Mouse (Mus musculus) lung, embryonic 15.5 days (tissue): ENCODE data around the gene Rassf1. TPM values are rescaled to one million over a fixed set of nuclear protein-coding genes. Genes with fewer than 3 reads are reported as not detected.

ENCODE experiments used
- ATAC-seq: fragments of 200-750 bp; cut with Nextera tagmentation; 2 replicates; pipeline ENCODE4 v1.8.0; 2017; ENCODE audit warnings: moderate number of reproducible peaks, borderline replicate concordance; ENCODE audit not compliant: low FRiP score, low TSS enrichment; ENCODE audit errors: extremely low read depth
- H3K27ac ChIP-seq: fragments of 300-500 bp; sonication (generic); 2 replicates; pipeline ENCODE4 v1.5.1; 2015; ENCODE audit warnings: moderate library complexity, mild to moderate bottlenecking, inconsistent platforms
- H3K27me3 ChIP-seq: fragments of 300-500 bp; sonication (generic); 2 replicates; pipeline ENCODE4 v1.6.1; 2015; ENCODE audit warnings: inconsistent platforms
- H3K36me3 ChIP-seq: fragments of 300-500 bp; sonication (generic); 2 replicates; pipeline ENCODE4 v1.6.1; 2015; ENCODE audit warnings: inconsistent platforms
- H3K4me1 ChIP-seq: fragments of 300-500 bp; sonication (generic); 2 replicates; pipeline ENCODE4 v1.6.1; 2015; ENCODE audit warnings: inconsistent platforms
- H3K4me2 ChIP-seq: fragments of 300-500 bp; sonication (generic); 2 replicates; pipeline ENCODE4 v1.6.1; 2015; ENCODE audit warnings: inconsistent platforms, mild to moderate bottlenecking, moderate library complexity
- H3K4me3 ChIP-seq: fragments of 300-500 bp; sonication (generic); 2 replicates; pipeline ENCODE4 v1.5.1; 2015; ENCODE audit warnings: mild to moderate bottlenecking, inconsistent platforms
- H3K9ac ChIP-seq: fragments of 300-500 bp; sonication (generic); 2 replicates; pipeline ENCODE4 v1.6.1; 2015; ENCODE audit warnings: inconsistent platforms
- H3K9me3 ChIP-seq: fragments of 300-500 bp; sonication (generic); 2 replicates; pipeline ENCODE4 v1.6.1; 2016; ENCODE audit warnings: inconsistent platforms
- WGBS: fragments of 180-500 bp; shearing (Covaris S2); methylation state at CpG from one replicate; pipeline ENCODE4 v1.1.7; 2015; 5-methylcytosine and 5-hydroxymethylcytosine counted together
- polyA plus RNA-seq: library from polyadenylated mRNA; unstranded; fragments of >200 nt; fragmentation: Nextera tagmentation; extraction: Ambion mirVana; gene quantifications from 2 replicates; pipeline ENCODE4 v1.2.1, GENCODE M21; 2015

The Rassf1 gene
- polyA plus RNA-seq, 1 experiment from 2014 or later: 64.1 TPM

DNA sequence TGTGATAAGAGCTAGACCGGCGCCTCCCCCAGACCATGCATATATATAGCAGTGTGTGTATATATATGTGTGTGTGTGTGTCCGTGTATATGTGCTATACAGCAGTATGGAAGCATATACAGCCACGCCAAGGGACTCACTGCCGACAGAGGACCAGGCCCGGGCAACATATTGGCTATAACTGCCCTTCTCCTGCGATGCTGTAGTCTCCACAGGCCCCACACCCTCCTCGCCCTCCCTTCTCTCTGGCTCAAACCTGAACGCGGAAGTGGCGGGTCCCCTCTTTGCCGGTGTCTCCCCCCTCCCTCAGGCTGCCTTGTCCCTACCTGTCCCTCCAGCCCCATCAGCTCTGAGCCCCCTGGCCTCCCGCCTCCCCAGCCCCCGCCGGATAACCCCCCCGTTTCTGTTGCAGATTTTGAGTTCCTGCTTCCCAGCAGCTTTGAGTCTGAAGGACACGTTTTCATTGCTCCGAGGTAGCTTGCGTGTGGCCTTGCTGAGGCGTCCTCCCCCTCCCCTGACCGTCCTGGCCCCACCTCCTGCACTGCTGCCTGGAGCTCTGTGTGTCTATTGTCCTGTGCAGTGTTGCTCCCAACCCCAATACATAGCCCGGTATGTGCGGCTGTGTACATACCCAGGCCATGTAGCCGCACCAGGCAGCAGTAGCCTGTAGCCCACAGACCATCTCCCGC lies 29.5 kb upstream of the Rassf1 start:
- no peak overlapping the region; the same call in 1 of the 2 replicates for H3K27ac ChIP-seq

DNA sequence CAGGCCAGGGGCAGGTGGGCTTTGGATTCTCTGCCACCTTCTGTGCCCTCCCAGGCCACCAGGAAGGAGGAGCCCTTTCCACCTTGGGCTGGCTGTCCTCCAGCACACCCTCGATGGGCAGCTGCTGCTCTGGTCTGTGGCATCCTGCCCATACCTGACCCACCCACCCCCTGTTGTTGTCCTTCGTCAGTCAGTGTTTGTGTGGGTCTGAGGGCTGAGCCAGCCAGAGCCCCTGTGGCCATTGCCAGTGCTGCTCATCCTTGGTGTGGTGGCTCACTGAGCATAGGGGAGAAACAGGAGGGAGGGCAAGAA lies 29.0 kb upstream of the Rassf1 start:
- no peak for ATAC-seq
- H3K4me3 ChIP-seq: no peak overlapping the region
- H3K36me3 ChIP-seq: no peaks in the 10 kb centered on the region
- H3K4me1 ChIP-seq: peaks cover 22% of the 10 kb centered on the region
- peaks cover 24% of the 10 kb centered on the region for H3K27me3 ChIP-seq
- no peak overlapping the region for H3K9ac ChIP-seq
- no peak overlapping the region; the same call in 1 of the 2 replicates for H3K27ac ChIP-seq
- WGBS: 34% methylated on average over 2 of the region's 2 CpGs
- peak overlapping the region; percentile 52 for H3K4me2 ChIP-seq
- no peaks in the 10 kb centered on the region for H3K9me3 ChIP-seq

More for the DNA sequence above, 29.5 kb upstream of the Rassf1 start:
- peak overlapping the region; percentile 52 for H3K4me2 ChIP-seq
- H3K9ac ChIP-seq: no peak overlapping the region
- H3K36me3 ChIP-seq: no peaks in the 10 kb centered on the region
- 0 out of 2 replicates have a peak, but pooled peaks have one; percentile 28 for ATAC-seq
- H3K27me3 ChIP-seq: peaks cover 19% of the 10 kb centered on the region
- no peaks in the 10 kb centered on the region for H3K9me3 ChIP-seq
- 19% methylated on average over 25 of the region's 25 CpGs for WGBS
- peaks cover 17% of the 10 kb centered on the region for H3K4me1 ChIP-seq
- no peak overlapping the region for H3K4me3 ChIP-seq

DNA sequence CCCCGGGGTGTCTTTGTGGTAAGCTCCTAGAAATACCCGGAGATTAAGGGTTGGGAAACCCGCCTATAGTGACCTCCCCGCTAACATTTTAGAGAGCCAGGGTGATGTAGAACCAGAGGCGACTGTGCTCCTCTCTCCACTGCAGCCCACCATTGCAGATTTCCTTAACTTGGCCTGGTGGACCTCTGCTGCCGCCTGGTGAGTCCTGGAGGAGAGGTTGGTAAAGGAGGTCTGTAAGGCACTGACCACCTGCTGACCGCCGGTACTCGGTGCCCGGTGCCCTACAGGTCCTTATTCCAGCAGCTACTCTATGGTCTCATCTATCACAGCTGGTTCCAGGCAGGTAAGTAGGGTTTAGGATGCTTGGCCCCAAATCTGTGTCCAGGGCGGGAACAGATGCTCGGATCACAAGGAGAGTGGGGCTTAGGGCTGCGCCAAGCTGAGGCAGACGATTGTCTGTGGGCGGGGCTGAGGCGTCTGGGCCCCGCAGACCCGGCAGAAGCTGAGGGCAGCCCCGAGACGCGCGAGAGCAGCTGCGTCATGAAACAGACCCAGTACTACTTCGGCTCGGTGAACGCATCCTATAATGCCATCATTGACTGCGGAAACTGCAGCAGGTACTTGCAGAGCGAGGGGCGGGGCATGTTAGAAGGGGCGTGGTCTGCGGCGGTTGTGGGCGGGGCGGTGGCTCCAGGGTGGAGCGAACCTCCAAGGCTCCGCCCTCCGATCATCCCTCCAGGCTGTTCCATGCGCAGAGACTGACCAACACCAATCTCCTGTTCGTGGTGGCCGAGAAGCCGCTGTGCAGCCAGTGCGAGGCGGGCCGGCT lies 24.9 kb upstream of the Rassf1 start:
- peaks cover 22% of the 10 kb centered on the region for H3K4me1 ChIP-seq
- no peak overlapping the region for H3K9ac ChIP-seq
- H3K4me3 ChIP-seq: peak overlapping the region; percentile 31

DNA sequence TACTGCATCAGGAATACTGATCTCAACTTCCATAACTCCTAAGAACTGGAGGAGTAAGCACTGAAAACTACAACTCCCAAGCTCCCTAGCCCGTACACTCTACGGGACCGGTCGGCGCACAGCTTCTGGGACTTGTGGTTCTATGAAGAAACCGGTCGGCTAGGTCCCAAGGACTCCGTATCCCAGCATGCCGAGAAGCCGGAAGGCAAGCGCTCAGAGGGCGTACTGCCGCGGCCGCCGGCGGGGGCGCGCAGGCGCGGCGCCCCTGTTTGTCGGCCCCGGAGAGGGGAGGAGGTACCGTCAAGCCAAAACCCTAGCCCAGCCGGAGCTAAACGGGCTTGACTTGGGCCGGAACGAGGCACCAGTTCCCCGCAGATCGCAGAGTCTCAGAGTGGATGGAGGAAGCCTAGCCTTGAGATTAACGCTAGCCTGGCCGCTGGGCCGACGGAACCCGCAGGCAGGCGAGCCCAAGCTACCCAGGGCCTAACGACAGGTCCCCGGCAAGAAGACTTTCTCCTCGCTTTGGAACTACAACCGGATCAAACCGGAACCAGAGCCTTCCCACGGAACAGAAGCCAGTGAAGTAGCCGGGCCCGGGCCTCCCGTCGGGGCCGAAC lies 17.5 kb upstream of the Rassf1 start, which contains the start of gene Tmem115:
TSS of gene Tmem115 (plus strand) at position 155 of the 617 bp plus-strand sequence.
- Histone ChIP-seq H3K27ac (peak within 1 kb of the TSS; percentile 76), H3K4me1 (peaks cover 29% of the 10 kb centered on the region), H3K4me2 (peak within 1 kb of the TSS; percentile 82), H3K9me3 (no peaks in the 10 kb centered on the region), H3K9ac (peak within 1 kb of the TSS; percentile 85), H3K36me3 (peaks cover 17% of the 10 kb centered on the region), H3K4me3 (peak within 1 kb of the TSS; percentile 75), H3K27me3 (peaks cover 4% of the 10 kb centered on the region; the same call in 1 of the 2 replicates)
- ATAC-seq: peak; percentile 97
- WGBS: under 1% methylated on average over 48 of the region's 48 CpGs

More for the DNA sequence above, 24.9 kb upstream of the Rassf1 start:
- 4% methylated on average over 44 of the region's 44 CpGs for WGBS
- Histone ChIP-seq H3K36me3 (no peaks in the 10 kb centered on the region), H3K9me3 (no peaks in the 10 kb centered on the region), H3K27ac (no peak overlapping the region), H3K27me3 (peaks cover 36% of the 10 kb centered on the region), H3K4me2 (peak overlapping the region; percentile 76)
- ATAC-seq: peak; percentile 66; the same call in 1 of the 2 replicates

DNA sequence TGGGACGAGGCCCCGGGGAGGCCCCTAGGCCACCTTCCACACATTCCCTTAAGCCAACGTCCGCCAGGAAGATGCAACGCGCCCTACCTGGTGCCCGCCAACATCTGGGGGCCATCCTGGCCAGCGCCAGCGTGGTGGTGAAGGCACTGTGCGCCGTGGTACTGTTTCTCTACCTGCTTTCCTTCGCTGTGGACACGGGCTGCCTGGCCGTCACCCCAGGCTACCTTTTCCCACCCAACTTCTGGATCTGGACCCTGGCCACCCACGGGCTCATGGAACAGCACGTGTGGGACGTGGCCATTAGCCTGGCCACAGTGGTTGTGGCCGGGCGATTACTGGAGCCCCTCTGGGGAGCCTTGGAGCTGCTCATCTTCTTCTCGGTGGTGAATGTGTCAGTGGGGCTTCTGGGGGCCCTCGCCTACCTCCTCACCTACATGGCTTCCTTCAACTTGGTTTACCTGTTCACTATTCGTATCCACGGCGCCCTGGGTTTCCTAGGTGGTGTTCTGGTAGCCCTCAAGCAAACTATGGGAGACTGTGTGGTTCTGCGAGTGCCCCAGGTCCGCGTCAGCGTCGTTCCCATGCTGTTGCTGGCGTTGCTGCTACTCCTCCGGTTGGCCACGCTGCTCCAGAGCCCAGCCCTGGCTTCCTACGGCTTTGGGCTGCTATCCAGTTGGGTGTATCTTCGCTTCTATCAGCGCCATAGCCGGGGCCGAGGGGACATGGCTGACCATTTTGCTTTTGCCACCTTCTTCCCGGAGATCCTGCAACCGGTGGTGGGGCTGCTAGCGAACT lies 16.8 kb upstream of the Rassf1 start:
- Histone ChIP-seq H3K36me3 (peaks cover 24% of the 10 kb centered on the region), H3K9me3 (no peaks in the 10 kb centered on the region), H3K9ac (peak overlapping the region; percentile 85), H3K4me3 (peak overlapping the region; percentile 75), H3K4me1 (peaks cover 29% of the 10 kb centered on the region), H3K4me2 (peak overlapping the region; percentile 82), H3K27ac (peak overlapping the region; percentile 76), H3K27me3 (no peaks in the 10 kb centered on the region)
- WGBS: under 1% methylated on average over 40 of the region's 40 CpGs
- ATAC-seq: peak; percentile 1; the same call in 1 of the 2 replicates

DNA sequence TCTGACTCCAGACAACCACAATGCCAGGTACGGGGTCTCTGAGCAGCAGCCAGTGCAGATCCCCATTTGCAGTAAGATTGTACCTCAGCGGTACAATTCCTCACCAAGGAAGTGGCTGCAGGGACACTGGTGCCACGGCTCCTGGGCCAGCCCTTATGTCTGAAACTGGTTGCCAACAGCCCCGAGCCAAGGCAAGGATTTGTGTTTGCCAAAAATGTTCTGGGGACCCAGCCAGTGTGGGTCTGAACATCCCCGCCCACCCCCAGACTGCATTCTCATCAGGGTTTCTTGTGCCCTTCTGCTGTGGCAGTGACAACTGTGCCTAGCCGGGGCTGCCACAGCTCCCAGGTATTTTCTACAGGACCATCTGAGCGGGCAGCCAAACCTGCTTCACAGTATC lies 13.1 kb upstream of the Rassf1 start:
- H3K36me3 ChIP-seq: peaks cover 28% of the 10 kb centered on the region
- no peak overlapping the region for H3K4me2 ChIP-seq
- ATAC-seq: no peak
- no peaks in the 10 kb centered on the region for H3K9me3 ChIP-seq
- no peak overlapping the region for H3K4me3 ChIP-seq
- WGBS: 91% methylated on average over 7 of the region's 7 CpGs
- no peaks in the 10 kb centered on the region for H3K27me3 ChIP-seq
- H3K4me1 ChIP-seq: peaks cover 46% of the 10 kb centered on the region
- no peak overlapping the region for H3K9ac ChIP-seq
- H3K27ac ChIP-seq: no peak overlapping the region

DNA sequence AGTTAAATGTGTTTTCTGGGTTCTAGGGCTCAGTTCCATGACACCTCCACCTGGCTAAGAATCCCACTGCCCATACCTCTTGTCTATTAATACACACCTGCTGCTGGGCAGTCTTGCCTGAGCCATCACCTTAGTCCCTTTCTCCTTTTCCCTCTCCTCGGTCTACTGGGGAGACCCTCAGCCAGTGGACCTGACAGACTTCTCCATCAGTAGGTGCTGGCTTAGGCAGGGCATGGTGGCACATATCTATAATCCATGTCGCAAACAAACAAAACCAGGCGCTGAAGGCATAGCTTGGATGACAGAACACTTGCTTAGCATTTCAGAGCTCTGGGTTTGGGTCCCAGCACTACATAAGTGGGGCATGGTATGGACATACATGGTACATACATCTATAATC lies 12.6 kb upstream of the Rassf1 start:
- 91% methylated on average over 3 of the region's 3 CpGs for WGBS
- no peak for ATAC-seq
- H3K36me3 ChIP-seq: peaks cover 28% of the 10 kb centered on the region
- no peak overlapping the region for H3K4me3 ChIP-seq
- H3K9ac ChIP-seq: no peak overlapping the region
- H3K9me3 ChIP-seq: no peaks in the 10 kb centered on the region
- H3K27ac ChIP-seq: no peak overlapping the region
- H3K27me3 ChIP-seq: no peaks in the 10 kb centered on the region
- H3K4me2 ChIP-seq: no peak overlapping the region
- H3K4me1 ChIP-seq: peaks cover 42% of the 10 kb centered on the region

DNA sequence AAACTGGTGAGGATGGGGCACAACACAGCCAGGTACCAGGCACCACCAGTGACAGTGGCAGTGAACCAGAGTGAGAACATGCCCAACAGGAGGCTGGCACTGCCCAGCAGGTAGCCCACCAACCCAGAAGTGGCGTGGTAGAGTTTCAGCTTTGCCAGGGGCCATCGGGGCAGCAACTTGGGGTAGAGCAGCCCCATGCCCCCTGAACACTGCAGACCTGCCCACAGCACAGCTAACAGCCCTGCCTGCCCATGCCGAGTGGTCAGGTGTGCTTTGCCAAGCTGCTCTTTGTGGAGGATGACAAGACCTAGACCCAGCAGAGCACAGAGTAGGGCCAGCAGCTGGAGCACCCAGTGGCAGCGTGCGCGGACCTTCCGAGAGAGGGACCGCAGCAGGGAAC lies 11.4 kb upstream of the Rassf1 start:
- no peak for ATAC-seq
- whole genome bisulfite sequencing: 91% methylated on average over 8 of the region's 8 CpGs

DNA sequence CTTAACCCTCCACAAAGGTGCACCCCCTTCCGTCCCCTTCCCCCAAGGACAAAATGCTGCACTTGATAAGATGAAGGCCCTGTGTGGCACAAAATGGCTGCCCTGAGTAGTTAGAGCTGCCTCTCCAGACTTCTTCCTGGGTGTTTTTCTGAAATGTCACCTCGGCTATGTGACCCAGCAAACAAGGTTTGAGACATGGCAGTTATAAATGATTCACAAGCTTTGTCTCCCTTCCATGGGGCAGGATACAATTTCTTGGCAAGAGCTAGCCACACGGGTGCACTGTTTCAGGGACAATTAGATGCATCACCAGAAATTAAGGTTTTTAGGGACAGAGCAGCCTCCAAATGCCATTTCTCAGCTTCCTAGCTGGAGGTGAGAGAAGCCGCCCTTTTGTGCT lies 10.9 kb upstream of the Rassf1 start:
- 61% methylated on average over 4 of the region's 4 CpGs for WGBS
- peaks cover 37% of the 10 kb centered on the region for H3K4me1 ChIP-seq
- peak overlapping the region; percentile 84; the same call in 1 of the 2 replicates for H3K4me2 ChIP-seq
- ATAC-seq: no peak
- no peaks in the 10 kb centered on the region for H3K9me3 ChIP-seq
- H3K27me3 ChIP-seq: no peaks in the 10 kb centered on the region
- peaks cover 37% of the 10 kb centered on the region for H3K36me3 ChIP-seq
- H3K4me3 ChIP-seq: 0 out of 2 replicates have a peak overlapping the region, but pooled peaks have one; percentile 83
- no peak overlapping the region for H3K27ac ChIP-seq
- no peak overlapping the region for H3K9ac ChIP-seq

More for the DNA sequence above, 11.4 kb upstream of the Rassf1 start:
- no peaks in the 10 kb centered on the region for H3K27me3 ChIP-seq
- no peak overlapping the region for H3K4me2 ChIP-seq
- H3K9ac ChIP-seq: no peak overlapping the region
- no peak overlapping the region for H3K4me3 ChIP-seq
- H3K9me3 ChIP-seq: no peaks in the 10 kb centered on the region
- H3K36me3 ChIP-seq: peaks cover 34% of the 10 kb centered on the region
- H3K4me1 ChIP-seq: peaks cover 42% of the 10 kb centered on the region
- H3K27ac ChIP-seq: no peak overlapping the region

DNA sequence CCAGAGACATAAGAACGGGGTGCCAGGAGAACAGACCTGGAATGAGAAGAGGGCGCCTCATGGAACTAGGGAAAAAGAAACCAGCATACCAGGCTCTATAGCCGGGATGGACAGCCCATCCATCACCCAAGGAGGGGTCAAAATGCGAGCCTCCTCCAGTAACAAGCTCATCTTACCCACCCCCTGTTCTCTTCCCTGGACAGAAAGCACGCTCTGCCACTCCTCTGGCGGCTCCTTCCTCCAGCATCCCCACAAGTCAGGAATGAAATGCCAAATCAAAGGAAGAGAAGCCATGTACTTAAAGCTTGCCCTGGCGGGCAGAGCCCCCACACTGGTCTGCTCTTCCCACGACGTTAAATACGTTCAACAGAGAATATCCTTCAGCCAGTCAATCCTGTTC lies 10.3 kb upstream of the Rassf1 start:
- ATAC-seq: no peak
- H3K9ac ChIP-seq: 0 out of 2 replicates have a peak overlapping the region, but pooled peaks have one; percentile 52
- peaks cover 31% of the 10 kb centered on the region for H3K4me1 ChIP-seq
- no peaks in the 10 kb centered on the region for H3K9me3 ChIP-seq
- peak overlapping the region; percentile 84 for H3K4me2 ChIP-seq
- no peaks in the 10 kb centered on the region for H3K27me3 ChIP-seq
- 21% methylated on average over 10 of the region's 10 CpGs for WGBS
- peak overlapping the region; percentile 83 for H3K4me3 ChIP-seq
- H3K27ac ChIP-seq: no peak overlapping the region
- peaks cover 37% of the 10 kb centered on the region for H3K36me3 ChIP-seq
